Mouse (Mus musculus) heart, embryonic 11.5 days (tissue): ENCODE measurements around the gene Olfr605. TPM values are rescaled to one million over a fixed set of nuclear protein-coding genes. Genes with fewer than 3 reads are reported as not detected.

Experiments used
- microRNA-seq: library from miRNA; unstranded; fragments of <30 nt; microRNA quantifications from one replicate; pipeline ENCODE4, GENCODE M21; 2016; ENCODE audit warnings: borderline number of aligned reads
- polyA plus RNA-seq: library from polyadenylated mRNA; unstranded; fragments of >200 nt; fragmentation: Nextera tagmentation; extraction: Ambion mirVana; gene quantifications from 2 replicates; pipeline ENCODE4 v1.2.1, GENCODE M21; 2014

Gene Olfr605
- polyA plus RNA-seq, 1 experiment from 2014 or later, result not detected

Small RNA genes within 50 kb of the gene (microRNA-seq; reads per million reads assigned to microRNA genes)
- not detected for gene Gm25774

Other genes starting within 250 kb of the Olfr605 start
- not detected in 2 replicates for gene Olfr593, start 233.6 kb downstream of the Olfr605 start, polyA plus RNA-seq
- gene Olfr594, start 228.4 kb downstream of the Olfr605 start, polyA plus RNA-seq, result not detected in 2 replicates
- not detected in 2 replicates for gene Usp17ld, start 192.9 kb downstream of the Olfr605 start, polyA plus RNA-seq
- not detected in 2 replicates for gene Olfr596, start 139.8 kb downstream of the Olfr605 start, polyA plus RNA-seq
- not detected in 2 replicates for gene Olfr597, start 129.1 kb downstream of the Olfr605 start, polyA plus RNA-seq
- gene Olfr598, start 121.9 kb downstream of the Olfr605 start, polyA plus RNA-seq, result not detected in 2 replicates
- gene Olfr599, start 109.5 kb downstream of the Olfr605 start, polyA plus RNA-seq, result not detected in 2 replicates
- not detected in 2 replicates for gene Olfr600, start 95.8 kb downstream of the Olfr605 start, polyA plus RNA-seq
- not detected in 2 replicates for gene Olfr601, start 82.8 kb downstream of the Olfr605 start, polyA plus RNA-seq
- gene Olfr603, start 59.3 kb downstream of the Olfr605 start, polyA plus RNA-seq, result not detected in 2 replicates
- gene Usp17lc, start 30.4 kb downstream of the Olfr605 start, polyA plus RNA-seq, result not detected in 2 replicates
- gene Olfr606, start 3.6 kb upstream of the Olfr605 start, polyA plus RNA-seq, result not detected in 2 replicates
- gene Olfr607, start 18.7 kb upstream of the Olfr605 start, polyA plus RNA-seq, result not detected in 2 replicates
- gene Olfr608, start 24.4 kb upstream of the Olfr605 start, polyA plus RNA-seq, result not detected in 2 replicates
- gene Olfr609, start 52.6 kb upstream of the Olfr605 start, polyA plus RNA-seq, result not detected in 2 replicates
- gene Olfr610, start 66.7 kb upstream of the Olfr605 start, polyA plus RNA-seq, result not detected in 2 replicates
- gene Olfr611, start 75.4 kb upstream of the Olfr605 start, polyA plus RNA-seq, result not detected in 2 replicates
- gene Olfr612, start 97.3 kb upstream of the Olfr605 start, polyA plus RNA-seq, result not detected in 2 replicates
- gene Olfr613, start 102.6 kb upstream of the Olfr605 start, polyA plus RNA-seq, result not detected in 2 replicates
- not detected in 2 replicates for gene Olfr615, start 110.6 kb upstream of the Olfr605 start, polyA plus RNA-seq
- gene Olfr616, start 123.7 kb upstream of the Olfr605 start, polyA plus RNA-seq, result not detected in 2 replicates
- not detected in 2 replicates for gene Olfr617, start 127.6 kb upstream of the Olfr605 start, polyA plus RNA-seq
- not detected in 2 replicates for gene Olfr618, start 144.7 kb upstream of the Olfr605 start, polyA plus RNA-seq
- gene Olfr619, start 155.1 kb upstream of the Olfr605 start, polyA plus RNA-seq, result not detected in 2 replicates
- not detected in 2 replicates for gene Olfr620, start 167.1 kb upstream of the Olfr605 start, polyA plus RNA-seq
- gene Olfr622, start 197.3 kb upstream of the Olfr605 start, polyA plus RNA-seq, result not detected in 2 replicates
- not detected in 2 replicates for gene Olfr623, start 218.3 kb upstream of the Olfr605 start, polyA plus RNA-seq
- 0.03 TPM in 1 of 2 replicates, not detected in the other for gene Olfr624, start 225.8 kb upstream of the Olfr605 start, polyA plus RNA-seq
- not detected in 2 replicates for gene Olfr625-ps1, start 237.3 kb upstream of the Olfr605 start, polyA plus RNA-seq